Mouse (Mus musculus): ENCODE results near the gene Abcf2. TPM values are rescaled to one million over a fixed set of nuclear protein-coding genes. Genes with fewer than 3 reads are reported as not detected.

Abcf2 gene
- polyA plus RNA-seq, 1 experiment: 87.1 TPM

DNA sequence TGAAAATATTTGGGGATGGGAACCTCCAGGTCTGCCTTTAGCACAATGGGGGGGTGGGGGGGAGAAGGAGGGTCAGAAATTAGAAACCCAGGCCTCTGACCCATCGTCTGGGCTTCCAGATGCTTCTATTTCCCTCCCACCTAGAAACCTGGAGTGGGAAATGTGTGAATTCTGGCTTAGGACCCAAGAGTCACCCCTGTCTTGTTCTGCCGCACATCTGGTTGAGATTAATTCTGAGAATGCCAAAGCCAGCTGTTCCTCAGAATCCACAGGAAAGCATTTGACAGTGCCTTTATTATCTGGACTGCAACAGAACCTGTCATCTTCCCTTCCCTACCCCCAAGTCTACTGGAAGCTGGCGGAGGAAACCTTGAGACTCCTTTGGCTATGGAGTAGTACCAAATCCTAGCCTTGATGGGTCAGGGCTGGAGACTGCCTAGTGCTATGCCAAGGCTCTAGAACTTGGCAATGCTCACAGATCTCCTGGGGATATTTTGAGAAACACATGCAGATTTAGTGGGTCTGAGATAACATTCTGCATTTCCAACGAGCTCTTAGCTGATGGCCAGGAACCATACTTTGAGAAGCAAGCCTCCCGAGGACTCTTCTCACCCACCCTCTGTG, 23.5 kb downstream of the Abcf2 start:
- TF ChIP-seq CTCF (IDR thresholded peaks at IDR 0.05; ENCODE audit: extremely low read depth, insufficient read depth, low read length): no peak
- TF ChIP-seq POLR2A (IDR thresholded peaks at IDR 0.05; ENCODE audit: extremely low read depth, insufficient read depth, low read length): no peak
- peaks cover 4% of the 10 kb centered on the region for H3K4me1 ChIP-seq (ENCODE audit: control insufficient read depth, insufficient read depth, low read length)
- H3K27ac ChIP-seq (ENCODE audit: insufficient read depth, low read length): no peak overlapping the region
- no peak overlapping the region for H3K4me3 ChIP-seq (ENCODE audit: insufficient read depth, low read length)

DNA sequence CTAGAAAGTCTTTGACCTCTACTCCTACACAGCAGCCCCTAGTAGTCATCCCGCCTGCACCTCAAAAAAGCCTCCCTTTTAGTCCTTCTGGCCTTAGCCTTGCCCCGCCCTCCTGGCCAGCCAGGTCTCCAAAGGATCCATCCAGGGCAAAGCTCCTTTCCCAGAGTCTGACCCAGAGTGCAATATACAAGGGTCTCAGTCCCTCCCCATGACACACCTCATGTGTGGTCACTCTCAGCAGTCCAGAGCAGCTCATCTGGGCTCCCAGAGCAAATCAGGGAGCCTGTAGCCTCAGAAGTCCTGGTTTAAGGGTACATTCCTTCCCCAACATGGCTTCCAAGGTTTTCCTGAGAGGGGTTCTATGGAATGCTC, 26.0 kb downstream of the Abcf2 start:
- H3K4me1 ChIP-seq (ENCODE audit: control insufficient read depth, insufficient read depth, low read length): peaks cover 4% of the 10 kb centered on the region
- no peak for TF ChIP-seq POLR2A (IDR thresholded peaks at IDR 0.05; ENCODE audit: extremely low read depth, insufficient read depth, low read length)
- TF ChIP-seq CTCF (IDR thresholded peaks at IDR 0.05; ENCODE audit: extremely low read depth, insufficient read depth, low read length): no peak
- no peak overlapping the region for H3K4me3 ChIP-seq (ENCODE audit: insufficient read depth, low read length)
- H3K27ac ChIP-seq (ENCODE audit: insufficient read depth, low read length): no peak overlapping the region

DNA sequence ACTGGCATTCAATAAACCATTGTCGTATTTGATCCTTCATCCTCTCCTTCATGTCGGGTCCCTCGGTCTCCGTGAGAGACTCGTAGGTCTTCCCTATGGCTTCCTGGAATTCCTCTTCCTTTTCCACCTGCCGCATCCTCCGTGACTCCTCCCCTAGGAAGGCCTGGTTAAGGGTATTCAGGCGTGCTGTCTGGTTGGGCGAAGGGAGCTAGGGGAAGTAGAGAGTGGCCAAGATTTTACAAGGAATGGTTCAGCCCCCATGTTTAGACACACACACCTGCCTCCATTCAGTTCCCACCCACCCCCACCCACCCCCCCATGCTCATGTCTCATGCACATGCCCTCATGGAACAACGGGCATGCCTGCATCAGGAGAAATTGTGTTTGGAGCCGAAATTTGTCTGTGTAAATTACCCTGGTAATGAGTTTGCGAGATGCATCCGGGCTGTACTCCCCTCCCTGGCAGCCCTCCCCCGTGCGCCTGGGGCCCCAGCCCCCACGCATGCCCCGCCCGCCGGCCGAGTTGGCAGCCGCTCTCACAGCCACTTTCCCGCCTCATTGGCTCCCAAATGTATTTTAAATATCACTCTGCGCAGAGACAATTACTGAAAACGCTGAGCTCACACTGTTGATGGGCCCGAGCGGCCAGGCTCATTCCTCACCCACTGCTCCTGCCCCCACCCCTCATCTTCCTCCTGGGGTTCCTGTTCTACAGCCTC, 26.5 kb downstream of the Abcf2 start:
- H3K4me3 ChIP-seq (ENCODE audit: insufficient read depth, low read length): no peak overlapping the region
- TF ChIP-seq POLR2A (IDR thresholded peaks at IDR 0.05; ENCODE audit: extremely low read depth, insufficient read depth, low read length) (no peak), CTCF (IDR thresholded peaks at IDR 0.05; ENCODE audit: extremely low read depth, insufficient read depth, low read length) (no peak)
- peaks cover 4% of the 10 kb centered on the region for H3K4me1 ChIP-seq (ENCODE audit: control insufficient read depth, insufficient read depth, low read length)
- H3K27ac ChIP-seq (ENCODE audit: insufficient read depth, low read length): no peak overlapping the region

DNA sequence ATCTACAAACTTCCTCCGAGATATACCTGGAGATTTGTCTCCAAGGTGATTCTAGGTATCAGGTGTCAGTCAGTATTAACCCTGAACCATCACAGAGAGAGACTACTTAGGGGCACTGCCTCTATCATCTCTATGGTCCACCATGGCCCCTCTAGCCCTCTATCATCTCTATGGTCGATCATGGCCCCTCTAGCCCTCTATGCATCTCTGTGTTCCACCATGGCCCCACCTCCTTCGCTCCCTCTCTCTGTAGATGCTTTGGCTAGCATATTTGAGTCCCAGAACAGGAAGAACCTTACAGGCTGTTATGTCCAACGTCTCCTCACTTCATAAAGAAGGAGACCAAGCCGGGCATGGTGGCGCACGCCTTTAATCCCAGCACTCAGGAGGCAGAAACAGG, 34.6 kb downstream of the Abcf2 start:
- Histone ChIP-seq H3K4me1 (ENCODE audit: control insufficient read depth, insufficient read depth, low read length) (peaks cover 2% of the 10 kb centered on the region; the same call in 1 of the 2 replicates), H3K27ac (ENCODE audit: insufficient read depth, low read length) (no peak overlapping the region), H3K4me3 (ENCODE audit: insufficient read depth, low read length) (no peak overlapping the region)
- TF ChIP-seq CTCF (IDR thresholded peaks at IDR 0.05; ENCODE audit: extremely low read depth, insufficient read depth, low read length) (no peak), POLR2A (IDR thresholded peaks at IDR 0.05; ENCODE audit: extremely low read depth, insufficient read depth, low read length) (no peak)

DNA sequence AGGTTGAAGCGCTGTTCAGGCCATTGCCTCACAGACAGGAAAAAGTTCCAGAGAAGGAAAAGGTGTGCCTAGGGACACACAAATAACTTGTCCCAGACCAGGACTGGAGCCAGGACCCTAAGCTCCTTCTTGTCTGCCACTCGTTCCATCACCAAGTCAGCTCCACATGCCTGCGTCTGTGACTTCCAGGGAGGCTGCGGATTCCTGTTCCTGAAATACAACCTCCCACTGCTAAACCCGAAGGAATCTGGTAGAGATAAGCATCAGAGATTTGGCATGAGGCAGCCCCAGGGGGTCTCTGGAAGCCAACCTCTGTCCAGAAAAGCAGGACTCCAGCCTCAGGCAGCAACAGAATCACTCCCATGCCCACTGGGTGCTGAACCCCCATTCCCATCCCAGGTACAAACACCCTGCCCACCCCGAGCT, 36.1 kb downstream of the Abcf2 start:
- Histone ChIP-seq H3K27ac (ENCODE audit: insufficient read depth, low read length) (no peak overlapping the region), H3K4me3 (ENCODE audit: insufficient read depth, low read length) (no peak overlapping the region), H3K4me1 (ENCODE audit: control insufficient read depth, insufficient read depth, low read length) (peaks cover 2% of the 10 kb centered on the region; the same call in 1 of the 2 replicates)
- TF ChIP-seq POLR2A (IDR thresholded peaks at IDR 0.05; ENCODE audit: extremely low read depth, insufficient read depth, low read length): no peak
- TF ChIP-seq CTCF (IDR thresholded peaks at IDR 0.05; ENCODE audit: extremely low read depth, insufficient read depth, low read length): no peak

DNA sequence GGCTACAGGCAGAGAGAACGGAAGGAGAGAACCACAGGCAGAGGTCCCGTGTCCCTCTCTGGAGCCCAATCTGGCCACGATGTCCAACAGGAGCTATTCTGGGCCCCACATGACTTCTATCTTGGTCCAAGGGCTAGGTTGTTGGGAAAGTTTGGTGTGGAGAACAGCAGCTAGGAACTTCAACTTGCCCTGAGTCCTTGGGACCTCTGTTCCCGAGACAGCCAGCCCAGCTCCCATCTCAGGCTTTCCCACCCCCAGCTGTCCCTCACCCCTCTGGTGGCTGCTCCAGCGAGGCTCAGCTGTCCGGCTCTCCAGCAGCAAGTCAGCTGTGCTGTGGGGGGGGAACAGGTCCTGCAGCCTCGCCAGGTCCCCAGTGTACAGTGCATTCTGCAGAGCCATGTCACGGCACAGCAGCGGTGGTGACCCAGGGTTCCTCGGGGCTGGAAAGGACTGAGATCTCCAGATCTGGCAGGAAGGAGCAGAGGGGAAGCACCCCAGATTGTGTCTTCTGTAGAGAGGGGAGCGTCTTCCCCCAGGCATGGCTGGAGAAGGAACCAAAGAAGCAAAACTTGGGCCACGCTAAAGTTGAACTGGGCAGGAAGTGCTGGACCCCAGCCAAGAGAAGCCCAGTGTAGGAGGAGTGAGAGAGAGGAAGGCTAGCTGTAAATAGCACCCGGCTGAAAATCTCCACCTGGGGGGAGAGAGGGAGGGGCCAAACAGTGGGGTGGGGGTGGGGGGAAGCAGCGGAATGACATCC, 36.7 kb downstream of the Abcf2 start, which contains the start of gene Asb10:
Gene Asb10, minus strand, starts transcription at position 592 of the 757 bp plus-strand sequence.
- Histone ChIP-seq H3K27ac (ENCODE audit: insufficient read depth, low read length) (no peak within 1 kb of the TSS), H3K4me3 (ENCODE audit: insufficient read depth, low read length) (no peak within 1 kb of the TSS), H3K4me1 (ENCODE audit: control insufficient read depth, insufficient read depth, low read length) (peaks cover 2% of the 10 kb centered on the region; the same call in 1 of the 2 replicates)
- TF ChIP-seq POLR2A (IDR thresholded peaks at IDR 0.05; ENCODE audit: extremely low read depth, insufficient read depth, low read length): no peak

DNA sequence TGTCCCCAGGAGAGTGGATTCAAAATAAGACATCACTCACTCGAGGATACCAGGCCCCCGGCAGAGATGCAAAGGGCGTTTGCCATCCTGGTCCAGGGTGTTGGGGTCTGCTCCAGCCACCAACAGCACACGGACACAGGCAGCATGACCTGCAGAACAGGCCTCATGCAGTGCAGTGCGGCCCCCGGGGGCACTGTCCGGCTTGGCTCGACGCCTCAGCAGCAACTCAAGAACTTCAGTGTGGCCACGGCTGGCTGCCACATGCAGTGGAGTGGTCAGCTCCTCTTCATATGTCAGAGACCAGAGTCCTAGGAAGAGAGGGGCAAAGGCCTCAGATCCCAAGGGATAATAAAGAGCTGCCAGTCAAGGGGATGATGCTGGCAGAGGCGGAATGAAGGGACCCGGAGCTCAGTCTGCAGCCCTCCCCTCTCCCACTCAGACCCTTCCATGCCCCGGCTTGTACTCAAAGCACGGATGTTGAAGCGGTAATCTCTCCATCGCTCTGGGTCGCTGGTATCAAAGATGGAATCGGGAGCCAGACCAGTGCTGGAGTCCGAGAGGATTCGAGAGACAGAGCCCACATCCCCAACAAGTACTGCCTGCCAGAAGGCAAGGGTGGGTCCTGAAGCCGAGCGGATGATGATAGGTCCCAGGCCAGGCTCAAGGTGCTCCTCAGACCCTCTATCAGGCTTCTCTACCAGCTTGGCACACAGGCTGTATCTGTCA, 37.5 kb downstream of the Abcf2 start:
- peaks cover 2% of the 10 kb centered on the region; the same call in 1 of the 2 replicates for H3K4me1 ChIP-seq (ENCODE audit: control insufficient read depth, insufficient read depth, low read length)
- TF ChIP-seq POLR2A (IDR thresholded peaks at IDR 0.05; ENCODE audit: extremely low read depth, insufficient read depth, low read length) (no peak), CTCF (IDR thresholded peaks at IDR 0.05; ENCODE audit: extremely low read depth, insufficient read depth, low read length) (no peak)
- no peak overlapping the region for H3K4me3 ChIP-seq (ENCODE audit: insufficient read depth, low read length)
- no peak overlapping the region for H3K27ac ChIP-seq (ENCODE audit: insufficient read depth, low read length)

DNA sequence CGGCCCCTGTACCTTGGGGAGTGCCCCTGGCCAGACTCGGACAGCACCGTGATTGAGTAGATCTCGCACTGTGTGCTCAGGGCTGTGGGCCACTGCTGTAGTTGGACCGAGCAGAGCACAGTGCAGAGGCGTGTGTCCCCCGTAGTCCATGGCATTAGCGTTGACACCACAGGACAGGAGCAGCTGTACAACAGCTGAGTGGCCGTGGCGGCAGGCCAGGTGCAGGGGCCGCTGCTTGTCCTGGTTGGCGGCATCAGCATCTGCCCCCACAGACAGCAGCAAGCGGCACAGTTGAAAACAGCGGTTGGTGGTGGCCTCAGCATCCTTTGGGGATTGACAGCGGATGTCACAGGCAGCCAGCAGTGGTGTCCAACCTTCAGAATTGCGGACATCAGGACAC, 39.6 kb downstream of the Abcf2 start:
- Histone ChIP-seq H3K27ac (ENCODE audit: insufficient read depth, low read length) (no peak overlapping the region), H3K4me3 (ENCODE audit: insufficient read depth, low read length) (no peak overlapping the region), H3K4me1 (ENCODE audit: control insufficient read depth, insufficient read depth, low read length) (peaks cover 2% of the 10 kb centered on the region; the same call in 1 of the 2 replicates)
- TF ChIP-seq POLR2A (IDR thresholded peaks at IDR 0.05; ENCODE audit: extremely low read depth, insufficient read depth, low read length) (no peak), CTCF (IDR thresholded peaks at IDR 0.05; ENCODE audit: extremely low read depth, insufficient read depth, low read length) (no peak)

DNA sequence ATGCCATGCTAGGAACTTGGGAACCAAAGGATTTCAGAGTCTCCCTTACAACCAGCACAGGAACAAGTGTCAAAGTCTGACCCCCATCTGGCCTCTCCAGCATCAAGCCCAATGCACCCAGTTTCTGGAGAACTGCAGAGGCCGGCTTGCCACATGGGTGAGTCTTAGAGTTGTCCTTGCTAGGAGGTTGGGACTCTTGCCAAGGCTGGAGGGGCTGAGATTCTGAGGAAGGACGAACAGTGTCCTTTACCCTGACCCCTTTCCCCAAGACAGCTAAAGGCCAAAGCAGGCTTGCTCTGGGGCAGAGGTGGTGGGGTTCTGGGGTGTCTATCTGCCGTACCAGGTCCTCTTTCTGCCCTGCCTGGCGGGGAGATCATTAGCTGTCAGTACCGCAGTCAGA, 40.8 kb downstream of the Abcf2 start:
- TF ChIP-seq POLR2A (IDR thresholded peaks at IDR 0.05; ENCODE audit: extremely low read depth, insufficient read depth, low read length) (no peak), CTCF (IDR thresholded peaks at IDR 0.05; ENCODE audit: extremely low read depth, insufficient read depth, low read length) (no peak)
- H3K4me1 ChIP-seq (ENCODE audit: control insufficient read depth, insufficient read depth, low read length): peaks cover 2% of the 10 kb centered on the region; the same call in 1 of the 2 replicates

More for the DNA sequence above, 40.8 kb downstream of the Abcf2 start:
- Histone ChIP-seq H3K27ac (ENCODE audit: insufficient read depth, low read length) (no peak overlapping the region), H3K4me3 (ENCODE audit: insufficient read depth, low read length) (no peak overlapping the region)

All from cortical plate, adult 2 months (tissue).